Mouse (Mus musculus): Measurements from ENCODE around the gene Sprr2k. TPM values are rescaled to one million over a fixed set of nuclear protein-coding genes. Genes with fewer than 3 reads are reported as not detected.
"Not testable (repeated sequence)": the region's sequence is repeated elsewhere in the genome, so short reads cannot be mapped to it uniquely, and the experiment has no call there.

The Sprr2k gene
- not detected for total RNA-seq (2021)
- long read RNA-seq, experiment 1: 0 reads
- long read RNA-seq, experiment 2: 0 reads

- no peak for DNase-seq
- intact Hi-C loops (cut with DNase I): no loop called here
Observed at GRCm38 (mm10) chr3:92432282-92432681, at the start of gene Sprr2k. Gene Sprr2k (plus strand): TSS chr3:92432582.

DNA sequence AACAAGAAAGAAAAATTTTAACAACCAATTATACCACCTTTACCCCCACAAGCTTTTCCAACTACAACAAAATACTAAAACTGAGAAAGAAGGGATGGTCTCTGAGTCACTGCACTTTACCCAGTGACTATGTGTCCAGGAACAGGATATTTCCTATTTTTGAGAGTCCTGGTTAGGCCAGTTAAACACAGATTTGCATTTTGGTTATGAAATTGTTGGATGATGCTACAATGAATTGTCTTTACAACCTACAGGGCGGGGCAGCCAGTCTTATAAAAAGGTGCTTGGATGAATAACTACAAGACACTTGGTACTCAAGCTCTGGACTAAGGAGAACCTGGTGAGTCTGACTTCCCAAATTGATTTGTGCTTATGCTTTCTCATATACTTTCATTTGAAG lies 47.0 kb upstream of the Sprr2k start, which contains the start of gene Sprr2h:
Gene Sprr2h, plus strand, starts transcription at position 301 of the 400 bp plus-strand sequence.
- DNase-seq: no peak
- intact Hi-C loops (cut with DNase I): no loop called here

GRCm38 (mm10) chr3:92394301-92394700 lies 38.1 kb upstream of the Sprr2k start:
- intact Hi-C loops (cut with DNase I): loop anchor here (5.0 kb wide), 1 partner anchor 118 kb away; no protein-coding TSS in a partner anchor
- DNase-seq: no peak

- intact Hi-C loops (cut with DNase I): no loop called here
Observed at GRCm38 (mm10) chr3:92407691-92408090, 24.7 kb upstream of the Sprr2k start, which contains the start of gene Sprr2i. Gene Sprr2i (plus strand): TSS chr3:92407991.

GRCm38 (mm10) chr3:92417782-92418181 lies 14.6 kb upstream of the Sprr2k start, which contains the start of gene Sprr2j-ps:
Gene Sprr2j-ps (plus strand): TSS chr3:92418082.
- DNase-seq: no peak
- intact Hi-C loops (cut with DNase I): no loop called here

More at GRCm38 (mm10) chr3:92407691-92408090, 24.7 kb upstream of the Sprr2k start, which contains the start of gene Sprr2i:
- DNase-seq: no peak

GRCm38 (mm10) chr3:92429323-92429722 lies 3.1 kb upstream of the Sprr2k start, which contains the start of gene Gm9774:
Gene Gm9774 (minus strand): TSS chr3:92429423.
- no peak for DNase-seq
- intact Hi-C loops (cut with DNase I): no loop called here

GRCm38 (mm10) chr3:92438689-92439088 lies 6.3 kb downstream of the Sprr2k start, which contains the start of gene Sprr1b:
Gene Sprr1b (minus strand): TSS chr3:92438789.
- intact Hi-C loops (cut with DNase I): no loop called here
- no peak for DNase-seq

- DNase-seq: no peak
- intact Hi-C loops (cut with DNase I): no loop called here
Observed at GRCm38 (mm10) chr3:92440177-92440576, 7.8 kb downstream of the Sprr2k start.

GRCm38 (mm10) chr3:92455151-92455550 lies 22.8 kb downstream of the Sprr2k start:
- intact Hi-C loops (cut with DNase I): no loop called here
- no peak for DNase-seq

DNA sequence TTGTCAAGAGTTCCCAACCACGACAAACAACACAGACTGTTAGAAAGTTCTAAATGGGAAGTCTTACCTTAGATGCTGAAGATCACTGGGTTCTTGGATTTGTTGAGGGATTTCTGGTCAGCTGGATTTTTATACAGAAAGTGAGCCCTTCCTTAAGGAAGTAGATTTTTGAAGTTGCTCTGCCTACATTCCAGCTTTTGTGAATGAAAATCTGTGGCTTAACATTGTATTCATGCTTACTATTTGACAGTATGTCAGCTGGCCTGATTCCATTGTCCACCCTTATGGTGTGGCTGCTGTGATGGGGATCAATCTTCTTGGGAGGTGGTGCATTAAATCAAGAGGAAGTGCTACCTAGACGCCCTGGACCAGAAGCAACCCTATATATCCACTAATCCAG lies 26.2 kb downstream of the Sprr2k start, which contains the start of gene Sprr3:
Gene Sprr3, minus strand, starts transcription at position 101 of the 400 bp plus-strand sequence.
- DNase-seq: no peak
- intact Hi-C loops (cut with DNase I): no loop called here

GRCm38 (mm10) chr3:92466576-92466975 lies 34.2 kb downstream of the Sprr2k start:
- no peak for DNase-seq
- intact Hi-C loops (cut with DNase I): no loop called here

- no peak for DNase-seq
- intact Hi-C loops (cut with DNase I): no loop called here
Observed at GRCm38 (mm10) chr3:92467424-92467823, 35.0 kb downstream of the Sprr2k start.

DNA sequence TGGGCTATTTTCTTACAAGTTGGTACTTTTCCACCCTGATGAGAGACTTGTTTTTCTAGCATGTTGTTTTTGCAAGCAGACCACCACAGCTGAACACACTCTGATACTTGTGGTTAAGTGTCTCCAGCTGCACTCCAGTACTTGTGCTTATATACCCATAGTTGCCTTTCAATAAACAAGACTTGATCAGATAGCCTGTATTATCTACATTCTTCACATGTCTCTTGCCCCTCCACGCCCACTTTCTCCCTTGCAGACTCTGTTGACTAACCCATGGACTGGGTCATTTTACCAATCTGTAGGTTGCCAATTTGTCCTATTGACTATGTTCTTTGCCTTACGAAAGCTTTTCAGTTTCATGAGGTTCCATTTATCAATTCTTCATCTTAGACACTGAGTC lies 37.7 kb downstream of the Sprr2k start:
- intact Hi-C loops (cut with DNase I): no loop called here
- DNase-seq: no peak

DNA sequence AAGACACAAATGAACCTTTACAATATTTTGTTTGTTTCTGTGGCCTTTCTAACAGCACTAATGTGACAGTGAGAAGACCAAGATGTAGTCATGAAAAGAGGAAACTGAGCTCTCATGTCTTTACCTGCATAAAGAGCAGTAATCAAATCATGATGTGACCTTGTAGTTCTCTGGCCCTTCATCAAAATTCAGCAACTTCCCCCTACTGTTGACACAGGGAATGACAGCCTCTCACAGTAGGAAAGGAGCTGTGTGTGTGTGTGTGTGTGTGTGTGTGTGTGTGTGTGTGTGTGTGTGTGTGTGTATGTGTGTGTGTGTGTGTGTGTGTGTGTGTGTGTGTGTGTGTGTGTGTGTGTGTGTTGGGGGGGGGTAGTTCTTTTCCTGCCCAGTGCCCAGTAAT lies 48.9 kb downstream of the Sprr2k start:
- intact Hi-C loops (cut with DNase I): not testable (repeated sequence)
- peak in 1 of 2 experiments; percentile 5 for DNase-seq

Other genes starting within 250 kb of the Sprr2k start
- not detected for gene Sprr2a1, start 216.8 kb upstream of the Sprr2k start, total RNA-seq (2021)
- gene Sprr2a2, start 216.7 kb upstream of the Sprr2k start, total RNA-seq (2021): 1 to 10 TPM; 1.4 to 3.0 TPM
- not detected for gene Sprr2a3, start 147.2 kb upstream of the Sprr2k start, total RNA-seq (2021)
- gene Sprr2b, start 116.0 kb upstream of the Sprr2k start, total RNA-seq (2021): not detected
- gene Sprr2d, start 93.4 kb upstream of the Sprr2k start, total RNA-seq (2021): not detected
- gene Sprr2e, start 80.4 kb upstream of the Sprr2k start, total RNA-seq (2021): not detected
- not detected for gene Sprr2f, start 67.4 kb upstream of the Sprr2k start, total RNA-seq (2021)
- gene Sprr2h, start 46.9 kb upstream of the Sprr2k start, total RNA-seq (2021): not detected
- gene Sprr2i, start 24.6 kb upstream of the Sprr2k start, total RNA-seq (2021): not detected
- not detected for gene Sprr2j-ps, start 14.5 kb upstream of the Sprr2k start, total RNA-seq (2021)
- gene Gm9774, start 3.2 kb upstream of the Sprr2k start, total RNA-seq (2021): 1 to 10 TPM; 3.1 to 5.0 TPM
- gene Sprr1b, start 6.2 kb downstream of the Sprr2k start, total RNA-seq (2021): not detected
- gene Sprr3, start 26.1 kb downstream of the Sprr2k start, total RNA-seq (2021): not detected
- not detected for gene Sprr1a, start 53.3 kb downstream of the Sprr2k start, total RNA-seq (2021)
- not detected for gene Sprr4, start 67.9 kb downstream of the Sprr2k start, total RNA-seq (2021)
- not detected for gene 2310046K23Rik, start 101.9 kb downstream of the Sprr2k start, total RNA-seq (2021)
- not detected for gene Ivl, start 141.2 kb downstream of the Sprr2k start, total RNA-seq (2021)
- gene Smcp, start 156.4 kb downstream of the Sprr2k start, total RNA-seq (2021): not detected
- gene 2210017I01Rik, start 174.9 kb downstream of the Sprr2k start, total RNA-seq (2021): not detected
- gene Lce6a, start 189.1 kb downstream of the Sprr2k start, total RNA-seq (2021): not detected
- gene Lce1a1, start 215.7 kb downstream of the Sprr2k start, total RNA-seq (2021): not detected
- not detected for gene Lce1b, start 224.3 kb downstream of the Sprr2k start, total RNA-seq (2021)
- not detected for gene Lce1a2, start 237.7 kb downstream of the Sprr2k start, total RNA-seq (2021)
- gene Lce1c, start 246.7 kb downstream of the Sprr2k start, total RNA-seq (2021): not detected

All from heart, postnatal 14 days (tissue).